Mouse (Mus musculus) heart, embryonic 11.5 days (tissue): ENCODE data around the gene Arap1. TPM values are rescaled to one million over a fixed set of nuclear protein-coding genes. Genes with fewer than 3 reads are reported as not detected.

ENCODE experiments used
- ATAC-seq: fragments of 200-750 bp; cut with Nextera tagmentation; replicated peaks from 2 replicates; pipeline ENCODE4 v1.8.0; 2017; ENCODE audit warnings: moderate library complexity; ENCODE audit not compliant: insufficient number of reproducible peaks, low FRiP score, low TSS enrichment
- H3K27ac ChIP-seq: fragments of 300-500 bp; sonication (generic); 2 replicates; pipeline ENCODE4 v1.5.1; 2014; ENCODE audit warnings: mild to moderate bottlenecking, low read depth, low read length
- H3K27me3 ChIP-seq: fragments of 300-500 bp; sonication (generic); 2 replicates; pipeline ENCODE4 v1.6.1; 2014; ENCODE audit warnings: mild to moderate bottlenecking, low read length, mixed read lengths; ENCODE audit not compliant: control insufficient read depth, insufficient read depth
- H3K36me3 ChIP-seq: fragments of 300-500 bp; sonication (generic); 2 replicates; pipeline ENCODE4 v1.6.1; 2014; ENCODE audit warnings: mild to moderate bottlenecking, low read length, moderate library complexity, mixed read lengths; ENCODE audit not compliant: control insufficient read depth, insufficient read depth
- H3K4me1 ChIP-seq: fragments of 300-500 bp; sonication (generic); 2 replicates; pipeline ENCODE4 v1.6.1; 2014; ENCODE audit warnings: low read length; ENCODE audit not compliant: control insufficient read depth, insufficient read depth
- H3K4me2 ChIP-seq: fragments of 300-500 bp; sonication (generic); 2 replicates; pipeline ENCODE4 v1.6.1; 2014; ENCODE audit warnings: mild to moderate bottlenecking, moderate library complexity
- H3K4me3 ChIP-seq: fragments of 300-500 bp; sonication (generic); 2 replicates; pipeline ENCODE4 v1.5.1; 2014; ENCODE audit warnings: low read depth, low read length
- H3K9ac ChIP-seq: fragments of 300-500 bp; sonication (generic); 2 replicates; pipeline ENCODE4 v1.6.1; 2014; ENCODE audit warnings: mild to moderate bottlenecking, low read depth, low read length, moderate library complexity
- H3K9me3 ChIP-seq: fragments of 300-500 bp; sonication (generic); replicated peaks from 2 replicates; pipeline ENCODE4 v1.6.1; 2016; ENCODE audit warnings: low read length; ENCODE audit not compliant: control insufficient read depth
- WGBS: fragments of 180-500 bp; shearing (Covaris S2); extraction: QIAGEN DNeasy Blood & Tissue Kit; methylation state at CpG from one replicate; pipeline ENCODE4 v1.1.7; 2014; ENCODE audit not compliant: insufficient replicate concordance; 5-methylcytosine and 5-hydroxymethylcytosine counted together
- polyA plus RNA-seq: library from polyadenylated mRNA; unstranded; fragments of >200 nt; fragmentation: Nextera tagmentation; extraction: Ambion mirVana; gene quantifications from 2 replicates; pipeline ENCODE4 v1.2.1, GENCODE M21; 2014

Gene Arap1
- polyA plus RNA-seq, 1 experiment from 2014 or later, result 16.0 TPM

DNA sequence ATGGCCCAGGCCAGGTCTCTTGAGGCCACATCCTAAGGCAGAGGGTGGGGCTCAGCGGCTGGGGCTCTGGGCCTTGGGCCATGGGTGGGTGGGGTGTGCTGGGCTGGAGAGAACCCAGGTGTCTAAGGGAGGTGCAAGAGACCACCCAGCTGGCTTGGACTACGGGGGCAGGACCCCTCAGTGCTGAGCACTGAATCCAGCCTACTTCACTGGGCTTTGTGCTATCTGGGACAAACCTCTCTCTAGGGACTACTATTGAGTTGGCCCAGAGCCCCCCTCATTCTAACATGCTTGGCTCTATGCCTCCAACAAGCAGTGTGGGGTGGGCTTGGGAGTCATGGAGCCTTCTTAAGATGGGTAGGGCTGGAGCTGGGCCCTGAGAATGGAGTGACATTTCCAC, 47.6 kb downstream of the Arap1 start:
- Histone ChIP-seq H3K4me2 (no peak overlapping the region), H3K27me3 (no peaks in the 10 kb centered on the region), H3K4me1 (peaks cover 42% of the 10 kb centered on the region), H3K9ac (no peak overlapping the region), H3K27ac (no peak overlapping the region), H3K36me3 (no peaks in the 10 kb centered on the region), H3K9me3 (no peaks in the 10 kb centered on the region), H3K4me3 (no peak overlapping the region)
- 83% methylated on average over 2 of the region's 2 CpGs for WGBS
- ATAC-seq, result no peak

DNA sequence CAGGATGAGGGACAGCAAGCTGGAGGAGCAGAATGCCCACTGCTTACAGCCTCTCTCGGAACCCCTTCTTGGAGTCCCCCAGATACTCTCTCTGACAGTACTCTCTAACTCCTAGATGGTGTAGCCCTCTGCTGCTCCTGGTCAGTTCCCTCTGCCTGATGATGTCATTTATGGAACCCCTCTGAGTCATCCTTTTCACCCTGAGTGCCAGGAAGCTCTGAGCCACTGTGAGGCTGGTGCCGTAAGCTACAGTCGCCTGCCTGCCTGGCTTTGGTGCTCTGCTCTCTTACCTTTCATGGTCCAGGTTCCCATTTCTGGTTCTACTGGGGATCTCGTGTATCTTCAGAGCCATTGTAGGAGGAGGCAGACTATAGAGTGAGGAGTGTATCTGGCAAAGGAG, 49.3 kb downstream of the Arap1 start:
- Histone ChIP-seq H3K27me3 (no peaks in the 10 kb centered on the region), H3K4me1 (peaks cover 26% of the 10 kb centered on the region), H3K4me3 (no peak overlapping the region), H3K4me2 (no peak overlapping the region), H3K9ac (no peak overlapping the region), H3K27ac (no peak overlapping the region), H3K9me3 (no peaks in the 10 kb centered on the region), H3K36me3 (no peaks in the 10 kb centered on the region)
- no peak for ATAC-seq
- 82% methylated on average over 4 of the region's 4 CpGs for WGBS

DNA sequence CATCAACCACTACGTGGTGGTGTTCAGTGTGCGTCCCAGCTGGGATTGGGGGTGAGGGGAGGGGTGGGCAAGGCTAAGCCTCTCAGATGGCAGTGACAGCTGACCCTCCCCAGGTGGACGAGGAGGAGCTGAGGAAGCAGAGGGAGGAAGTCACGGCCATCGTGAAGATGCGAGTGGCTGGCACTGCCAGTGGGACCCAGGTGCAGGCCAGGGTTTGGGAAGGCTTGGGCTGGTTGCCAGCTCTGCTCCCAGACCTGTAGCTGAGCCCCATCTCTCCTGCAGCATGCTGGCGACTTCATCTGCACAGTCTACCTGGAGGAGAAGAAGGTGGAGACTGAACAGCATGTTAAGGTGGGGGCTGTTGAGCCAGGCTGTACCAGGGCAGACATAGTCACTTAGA, 53.6 kb downstream of the Arap1 start:
- H3K9ac ChIP-seq, result no peak overlapping the region
- H3K27me3 ChIP-seq, result no peaks in the 10 kb centered on the region
- no peak overlapping the region for H3K4me2 ChIP-seq
- no peak overlapping the region for H3K4me3 ChIP-seq
- 74% methylated on average over 7 of the region's 7 CpGs for WGBS
- no peak overlapping the region for H3K27ac ChIP-seq
- ATAC-seq, result no peak
- H3K9me3 ChIP-seq, result no peaks in the 10 kb centered on the region
- H3K36me3 ChIP-seq, result no peaks in the 10 kb centered on the region
- H3K4me1 ChIP-seq, result peaks cover 8% of the 10 kb centered on the region

DNA sequence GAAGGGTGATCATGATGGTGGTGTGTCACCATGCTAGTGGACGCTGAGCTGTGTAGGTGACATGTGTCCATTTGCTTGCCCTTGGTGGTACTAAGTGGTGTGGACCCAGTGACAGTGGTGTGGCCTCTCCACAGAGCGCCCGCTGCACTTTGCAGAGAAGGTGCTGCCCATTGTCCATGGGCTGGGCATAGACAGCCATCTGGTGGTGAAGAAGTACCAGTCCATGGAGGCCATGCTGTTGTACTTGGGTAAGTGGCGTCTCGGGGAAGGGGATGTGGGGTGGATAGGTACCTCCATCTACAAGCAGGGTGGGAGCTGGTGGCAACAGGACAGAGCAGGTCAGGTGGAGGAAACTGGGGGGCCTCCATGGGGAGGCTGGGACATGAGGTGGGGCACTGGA, 56.0 kb downstream of the Arap1 start:
- 86% methylated on average over 5 of the region's 5 CpGs for WGBS
- Histone ChIP-seq H3K4me2 (no peak overlapping the region), H3K27ac (no peak overlapping the region), H3K9ac (no peak overlapping the region), H3K4me3 (no peak overlapping the region), H3K9me3 (no peaks in the 10 kb centered on the region), H3K4me1 (peaks cover 8% of the 10 kb centered on the region), H3K27me3 (no peaks in the 10 kb centered on the region), H3K36me3 (no peaks in the 10 kb centered on the region)
- no peak for ATAC-seq

DNA sequence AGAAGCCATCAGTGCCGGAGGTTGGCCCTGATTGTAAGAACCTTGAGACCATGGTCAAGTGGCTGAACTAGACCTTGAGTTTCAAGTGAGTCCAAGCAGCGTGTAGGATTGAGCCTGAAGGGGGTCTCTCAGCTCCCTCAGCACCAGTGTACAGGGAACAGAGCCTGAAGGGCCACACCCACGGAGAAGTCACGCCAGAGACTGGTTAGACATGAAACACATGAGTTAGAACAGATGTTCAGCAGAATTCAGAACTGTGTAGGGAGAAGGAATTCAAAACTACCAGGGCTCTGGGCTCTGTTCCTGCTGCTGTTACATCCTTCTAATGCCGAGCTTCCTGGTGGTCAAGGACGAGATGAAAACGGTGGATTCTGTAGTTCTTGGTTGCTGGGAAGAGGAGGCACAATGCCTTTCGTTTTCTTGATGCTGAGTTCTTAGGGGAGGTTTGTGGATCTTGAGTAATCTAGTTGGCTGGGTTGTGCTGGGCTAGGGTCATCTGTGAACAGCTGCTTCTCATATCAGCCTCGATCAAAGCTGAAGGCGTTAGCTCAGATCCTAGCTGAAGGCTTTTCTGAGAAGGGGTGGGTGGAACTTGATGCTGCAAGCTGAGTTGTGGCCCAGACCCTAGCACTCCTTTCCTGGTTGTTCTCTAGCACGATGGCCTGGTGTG, 62.5 kb downstream of the Arap1 start, which contains the start of gene Gm45837:
Gene Gm45837 (plus strand): TSS at position 620 of the 670 bp plus-strand sequence.
- Histone ChIP-seq H3K27me3 (no peaks in the 10 kb centered on the region), H3K4me3 (no peak within 1 kb of the TSS), H3K27ac (no peak within 1 kb of the TSS), H3K9me3 (no peaks in the 10 kb centered on the region), H3K36me3 (no peaks in the 10 kb centered on the region), H3K4me1 (peaks cover 26% of the 10 kb centered on the region), H3K9ac (no peak within 1 kb of the TSS), H3K4me2 (no peak within 1 kb of the TSS)
- ATAC-seq, result no peak
- WGBS, result 70% methylated on average over 11 of the region's 11 CpGs

DNA sequence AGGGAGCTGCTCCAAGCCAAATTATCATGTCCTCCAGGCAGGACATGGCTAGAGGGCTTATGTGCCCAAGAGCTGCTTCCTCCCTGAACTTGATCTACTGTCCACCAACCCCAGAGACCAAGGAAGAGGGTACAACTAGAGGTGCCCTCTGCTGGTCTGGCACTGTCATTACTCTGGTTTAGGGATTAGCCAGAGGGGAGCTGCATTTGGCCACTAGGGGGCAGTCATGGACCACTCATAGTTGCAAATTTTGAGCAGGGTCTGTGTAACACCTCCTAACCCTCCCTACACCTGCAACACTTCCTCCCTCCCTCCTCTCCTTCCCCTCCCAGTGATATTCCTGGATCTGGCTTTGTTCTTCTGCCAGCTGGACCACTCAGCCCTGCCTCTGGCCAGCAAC, 64.9 kb downstream of the Arap1 start:
- H3K36me3 ChIP-seq, result no peaks in the 10 kb centered on the region
- no peaks in the 10 kb centered on the region for H3K9me3 ChIP-seq
- peaks cover 10% of the 10 kb centered on the region for H3K27me3 ChIP-seq
- H3K4me1 ChIP-seq, result peaks cover 22% of the 10 kb centered on the region
- ATAC-seq, result no peak
- no peak overlapping the region for H3K4me3 ChIP-seq
- no peak overlapping the region for H3K4me2 ChIP-seq
- no peak overlapping the region for H3K27ac ChIP-seq
- H3K9ac ChIP-seq, result no peak overlapping the region

DNA sequence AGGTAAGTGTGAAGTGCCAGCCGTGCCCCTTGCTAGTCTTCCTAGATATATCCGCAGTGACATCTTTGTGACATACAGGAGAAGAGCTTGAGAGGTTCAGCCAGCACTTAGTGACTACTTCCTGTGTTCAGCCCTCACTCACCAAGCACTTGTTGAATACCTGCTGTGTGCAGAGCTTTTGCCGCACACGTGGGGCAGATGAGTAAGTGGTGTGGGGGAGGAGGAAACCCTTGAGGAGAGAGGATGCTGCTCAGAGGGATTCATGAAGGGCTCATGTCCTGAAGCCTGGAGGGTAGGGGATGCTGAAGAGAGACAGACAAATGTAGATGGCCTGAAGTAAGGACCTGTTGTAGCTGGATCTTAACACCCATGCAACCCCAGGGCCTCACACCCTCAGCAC, 66.3 kb downstream of the Arap1 start:
- ATAC-seq, result no peak
- Histone ChIP-seq H3K4me1 (peaks cover 22% of the 10 kb centered on the region), H3K4me3 (no peak overlapping the region), H3K9me3 (no peaks in the 10 kb centered on the region), H3K27me3 (peaks cover 19% of the 10 kb centered on the region), H3K4me2 (no peak overlapping the region), H3K9ac (no peak overlapping the region), H3K27ac (peak overlapping the region; percentile 29; the same call in 1 of the 2 replicates), H3K36me3 (no peaks in the 10 kb centered on the region)
- 35% methylated on average over 4 of the region's 4 CpGs for WGBS

DNA sequence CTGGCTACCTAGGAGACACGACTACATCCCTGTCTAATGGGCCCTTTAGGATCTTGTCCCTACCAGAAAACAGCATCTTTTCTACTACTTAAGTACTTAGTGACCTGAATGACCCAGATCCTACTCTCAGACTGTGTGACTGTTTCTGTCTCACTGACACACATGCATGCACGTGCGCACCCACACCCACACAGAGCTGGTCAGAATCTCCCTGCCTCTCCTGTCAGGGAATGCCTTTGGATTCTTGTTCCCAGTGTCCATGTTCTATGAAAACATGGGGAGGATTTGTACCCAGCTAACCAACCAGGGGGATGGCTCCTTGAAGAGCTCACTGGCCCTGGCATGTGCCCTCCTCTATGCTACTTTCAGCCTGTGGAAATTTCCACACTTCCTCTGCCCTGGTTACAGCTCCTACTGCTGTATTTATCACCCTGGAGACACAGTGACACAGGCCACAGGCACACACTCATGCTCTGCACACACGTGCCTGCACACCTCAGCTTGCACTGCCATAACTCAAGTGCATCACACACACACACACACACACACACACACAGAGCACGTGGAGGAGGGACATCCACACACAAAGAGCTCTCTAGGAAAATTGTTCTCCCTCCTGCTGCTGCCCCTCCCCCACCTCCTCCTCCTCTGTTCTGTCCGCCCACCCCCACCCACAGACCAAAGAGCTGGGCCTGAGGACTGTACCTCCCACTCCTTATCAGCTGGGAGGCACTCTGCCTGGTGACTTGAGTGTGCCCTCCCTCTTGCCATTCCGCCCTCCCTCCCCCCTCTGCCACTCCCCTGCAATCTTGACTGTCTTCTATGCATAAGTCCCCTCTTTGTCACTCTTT, 67.0 kb downstream of the Arap1 start:
- no peak; the same call in 1 of the 2 replicates for ATAC-seq
- Histone ChIP-seq H3K9me3 (no peaks in the 10 kb centered on the region), H3K9ac (no peak overlapping the region), H3K4me1 (peaks cover 22% of the 10 kb centered on the region), H3K27me3 (peaks cover 26% of the 10 kb centered on the region), H3K4me2 (peak overlapping the region; percentile 6; the same call in 1 of the 2 replicates), H3K4me3 (no peak overlapping the region), H3K27ac (peak overlapping the region; percentile 29; the same call in 1 of the 2 replicates), H3K36me3 (no peaks in the 10 kb centered on the region)
- WGBS, result 27% methylated on average over 7 of the region's 7 CpGs
